8 mouse cellular contexts compared by ENCODE assay signal in genomic region chr1:179844894-179845293, GRCm38 (mm10). TPM values are rescaled to one million over a fixed set of nuclear protein-coding genes. Genes with fewer than 3 reads are reported as not detected.
DNase-seq lines count a peak whose midpoint lies in the region; ATAC-seq and TF ChIP-seq lines count a peak whose summit lies in the region.

No protein-coding gene starts in this region.

- no peaks in the 10 kb centered on the region for H3K36me3 ChIP-seq in hindbrain, embryonic 11.5 days (ENCODE audit: control insufficient read depth, insufficient read depth, low read length)
- no peaks in the 10 kb centered on the region for H3K36me3 ChIP-seq in hindbrain, embryonic 16.5 days (ENCODE audit: control insufficient read depth, insufficient read depth, low read length)
- H3K36me3 ChIP-seq in intestine, embryonic 14.5 days (ENCODE audit: control insufficient read depth, insufficient read depth, low read length): no peaks in the 10 kb centered on the region
- no peaks in the 10 kb centered on the region for H3K36me3 ChIP-seq in midbrain, postnatal 0 days (ENCODE audit: insufficient read depth, low read length)

- H3K4me1 ChIP-seq in hindbrain, embryonic 11.5 days (replicated peaks; ENCODE audit: control insufficient read depth, insufficient read depth, low read length): no peaks in the 10 kb centered on the region
- H3K4me1 ChIP-seq in hindbrain, embryonic 16.5 days (ENCODE audit: control insufficient read depth, insufficient read depth, low read depth, low read length): no peaks in the 10 kb centered on the region
- H3K4me1 ChIP-seq in intestine, embryonic 14.5 days (replicated peaks; ENCODE audit: control insufficient read depth, insufficient read depth, low read length): no peaks in the 10 kb centered on the region; the same call in 1 of the 2 replicates
- no peaks in the 10 kb centered on the region for H3K4me1 ChIP-seq in midbrain, postnatal 0 days (ENCODE audit: insufficient read depth, low read length)

- peak; percentile 78 for ATAC-seq in hindbrain, embryonic 11.5 days (ENCODE audit: low FRiP score)
- ATAC-seq in hindbrain, embryonic 16.5 days: no peak
- peak; percentile 48; the same call in 1 of the 2 replicates for ATAC-seq in intestine, embryonic 14.5 days (replicated peaks; ENCODE audit: low FRiP score, low TSS enrichment, low read depth)
- peak; percentile 65; the same call in 1 of the 2 replicates for ATAC-seq in midbrain, postnatal 0 days (ENCODE audit: low FRiP score)

- no peak overlapping the region for H3K9ac ChIP-seq in hindbrain, embryonic 11.5 days (ENCODE audit: low read depth, low read length)
- no peak overlapping the region for H3K9ac ChIP-seq in hindbrain, embryonic 16.5 days (ENCODE audit: low read depth, low read length)
- H3K9ac ChIP-seq in intestine, embryonic 14.5 days (ENCODE audit: low read length): no peak overlapping the region
- no peak overlapping the region for H3K9ac ChIP-seq in midbrain, postnatal 0 days (replicated peaks; ENCODE audit: low read length, poor library complexity, severe bottlenecking)

- intact Hi-C loops in left cerebral cortex, postnatal 4 days (cut with DNase I): no loop called here

- peak; percentile 64 for TF ChIP-seq CTCF in midbrain, postnatal 0 days (IDR thresholded peaks at IDR 0.05)

- H3K9me3 ChIP-seq in hindbrain, embryonic 11.5 days (ENCODE audit: control insufficient read depth, low read length): no peaks in the 10 kb centered on the region
- no peaks in the 10 kb centered on the region for H3K9me3 ChIP-seq in hindbrain, embryonic 16.5 days (ENCODE audit: control insufficient read depth, low read length)
- no peaks in the 10 kb centered on the region for H3K9me3 ChIP-seq in intestine, embryonic 14.5 days (ENCODE audit: control insufficient read depth, low read length)
- H3K9me3 ChIP-seq in midbrain, postnatal 0 days (ENCODE audit: low read length): no peaks in the 10 kb centered on the region

- 21% methylated on average over 5 of the region's 5 CpGs for WGBS in hindbrain, embryonic 11.5 days
- WGBS in hindbrain, embryonic 16.5 days: 15% methylated on average over 5 of the region's 5 CpGs
- WGBS in intestine, embryonic 14.5 days: 21% methylated on average over 5 of the region's 5 CpGs
- WGBS in midbrain, postnatal 0 days: 25% methylated on average over 5 of the region's 5 CpGs

- no peaks in the 10 kb centered on the region for H3K27me3 ChIP-seq in hindbrain, embryonic 11.5 days (ENCODE audit: control insufficient read depth, insufficient read depth, low read length)
- H3K27me3 ChIP-seq in hindbrain, embryonic 16.5 days (replicated peaks; ENCODE audit: control insufficient read depth, insufficient read depth, low read length): no peaks in the 10 kb centered on the region
- H3K27me3 ChIP-seq in intestine, embryonic 14.5 days (replicated peaks; ENCODE audit: control insufficient read depth, insufficient read depth, low read length): no peaks in the 10 kb centered on the region
- H3K27me3 ChIP-seq in midbrain, postnatal 0 days (ENCODE audit: insufficient read depth, low read length): no peaks in the 10 kb centered on the region

- H3K4me2 ChIP-seq in hindbrain, embryonic 11.5 days (replicated peaks; ENCODE audit: low read depth, low read length): no peak overlapping the region
- H3K4me2 ChIP-seq in hindbrain, embryonic 16.5 days (ENCODE audit: low read length): no peak overlapping the region
- no peak overlapping the region for H3K4me2 ChIP-seq in intestine, embryonic 14.5 days (ENCODE audit: low read length)
- H3K4me2 ChIP-seq in midbrain, postnatal 0 days (ENCODE audit: low read depth, low read length, poor library complexity, severe bottlenecking): no peak overlapping the region

- DNase-seq in hindbrain, embryonic 11.5 days (ENCODE audit: low spot score): peak; percentile 72
- DNase-seq in cerebellum, adult 9-10 months: peak; percentile 70
- peak; percentile 46 to 54 for DNase-seq in frontal cortex, postnatal 36 days (ENCODE audit: low spot score in 2 of 2)
- peak; percentile 60 for DNase-seq in intestine, embryonic 14.5 days (ENCODE audit: low spot score)
- peak; percentile 58 for DNase-seq in left cerebral cortex, postnatal 4 days
- DNase-seq in midbrain, postnatal 0 days (ENCODE audit: low spot score): peak; percentile 30
- peak; percentile 72 to 81 for DNase-seq in spleen, postnatal 36 days (ENCODE audit: low spot score in 2 of 2)

- H3K4me3 ChIP-seq in hindbrain, embryonic 11.5 days (ENCODE audit: low read depth, low read length): no peak overlapping the region
- H3K4me3 ChIP-seq in hindbrain, embryonic 16.5 days (ENCODE audit: low read length): no peak overlapping the region
- H3K4me3 ChIP-seq in intestine, embryonic 14.5 days (ENCODE audit: low read depth, low read length): no peak overlapping the region
- H3K4me3 ChIP-seq in midbrain, postnatal 0 days (ENCODE audit: low read depth, low read length): no peak overlapping the region

- no peak overlapping the region for H3K27ac ChIP-seq in hindbrain, embryonic 11.5 days (ENCODE audit: low read depth, low read length)
- H3K27ac ChIP-seq in hindbrain, embryonic 16.5 days (ENCODE audit: low read depth, low read length): no peak overlapping the region
- H3K27ac ChIP-seq in intestine, embryonic 14.5 days (ENCODE audit: low read depth): no peak overlapping the region
- H3K27ac ChIP-seq in midbrain, postnatal 0 days (ENCODE audit: low read depth, low read length): no peak overlapping the region

RNA-seq across cellular contexts. Expression of gene Ahctf1, which starts 41.4 kb away (rescaled TPM):
- polyA plus RNA-seq in hindbrain, embryonic 11.5 days (2014; fragmentation: Nextera tagmentation; extraction: Ambion mirVana): 31.1 and 40.2 TPM in 2 replicates
- 13.5 and 13.8 TPM in 2 replicates for polyA plus RNA-seq in hindbrain, embryonic 16.5 days (2015; fragmentation: Nextera tagmentation; extraction: Ambion mirVana)
- polyA plus RNA-seq in intestine, embryonic 14.5 days (2014; fragmentation: Nextera tagmentation; extraction: Ambion mirVana): 33.1 and 35.1 TPM in 2 replicates
- total RNA-seq in left cerebral cortex, postnatal 4 days (2021): 10 to 100 TPM; 37.3 to 40.5 TPM
- 20.7 and 31.9 TPM in 2 replicates for total RNA-seq in midbrain, postnatal 0 days (2014; rRNA removed)
- polyA plus RNA-seq in midbrain, postnatal 0 days (2015; fragmentation: Nextera tagmentation; extraction: Ambion mirVana): 6.4 and 9.3 TPM in 2 replicates

RNA-seq across cellular contexts. Expression of gene Gm10518, which starts 41.7 kb away (rescaled TPM):
- 0.40 TPM in 1 of 2 replicates, not detected in the other for polyA plus RNA-seq in hindbrain, embryonic 11.5 days (2014; fragmentation: Nextera tagmentation; extraction: Ambion mirVana)
- polyA plus RNA-seq in hindbrain, embryonic 16.5 days (2015; fragmentation: Nextera tagmentation; extraction: Ambion mirVana): 0.13 TPM in 1 of 2 replicates, not detected in the other
- 0.17 and 0.28 TPM in 2 replicates for polyA plus RNA-seq in intestine, embryonic 14.5 days (2014; fragmentation: Nextera tagmentation; extraction: Ambion mirVana)
- total RNA-seq in left cerebral cortex, postnatal 4 days (2021): under 1 TPM in 1 of 2 experiments, not detected in 1; 0.30 TPM
- total RNA-seq in midbrain, postnatal 0 days (2014; rRNA removed): not detected in 2 replicates
- not detected in 2 replicates for polyA plus RNA-seq in midbrain, postnatal 0 days (2015; fragmentation: Nextera tagmentation; extraction: Ambion mirVana)
